Mouse (Mus musculus) embryonic fibroblast, embryonic 13.5 days (primary cell): ENCODE data around the gene Casz1.

Experiments used
- CTCF ChIP-seq: IDR thresholded peaks from 2 replicates; pipeline ENCODE4 v1.5.1; 2011; ENCODE audit warnings: mild to moderate bottlenecking, control low read depth, low read length, moderate library complexity, borderline replicate concordance; ENCODE audit not compliant: insufficient read depth
- POLR2A ChIP-seq: IDR thresholded peaks from 2 replicates; pipeline ENCODE4 v1.6.1; 2011; ENCODE audit warnings: low read depth, mild to moderate bottlenecking, control low read depth, low read length, moderate library complexity

GRCm38 (mm10) chr4:148830350-148830749 lies 26.1 kb downstream of the Casz1 start:
- TF ChIP-seq CTCF (no peak), POLR2A (no peak)
